Mouse (Mus musculus) MEL (cell line): Measurements from ENCODE around the gene Itih4. TPM values are rescaled to one million over a fixed set of nuclear protein-coding genes. Genes with fewer than 3 reads are reported as not detected.

ENCODE experiments used
- DNase-seq: peaks from one replicate; pipeline ENCODE4 v3.0.0; 2011; ENCODE audit warnings: low read depth, low spot score
- H3K27ac ChIP-seq: 2 replicates; pipeline ENCODE4 v1.5.1; 2012; ENCODE audit warnings: low read depth, mild to moderate bottlenecking, control low read depth, low read length, moderate library complexity; ENCODE audit not compliant: control insufficient read depth
- H3K27me3 ChIP-seq, 2 experiments: fragments of 150-350 bp in 1 of 2; sonication (generic) in 1 of 2; 2 replicates each; pipeline ENCODE4 v1.6.1; 2012; ENCODE audit warnings: low read length in 2 of 2, mild to moderate bottlenecking in 2 of 2, improper control_type of control experiment in 1 of 2, moderate library complexity in 1 of 2; ENCODE audit not compliant: insufficient read depth in 2 of 2, control insufficient read depth in 1 of 2
- H3K36me3 ChIP-seq, 2 experiments: 2 replicates each; pipeline ENCODE4 v1.6.1; 2012 to 2014; ENCODE audit warnings: low read length in 2 of 2, improper control_type of control experiment in 1 of 2, inconsistent platforms in 1 of 2, mild to moderate bottlenecking in 1 of 2; ENCODE audit not compliant: insufficient read depth in 2 of 2, control insufficient read depth in 1 of 2
- H3K4me1 ChIP-seq, 2 experiments: fragments of 150-350 bp in 1 of 2; sonication (generic) in 1 of 2; 2 replicates each; pipeline ENCODE4 v1.6.1; 2012; ENCODE audit warnings: low read length in 2 of 2, improper control_type of control experiment in 1 of 2, mild to moderate bottlenecking in 1 of 2; ENCODE audit not compliant: insufficient read depth in 2 of 2, control insufficient read depth in 1 of 2
- H3K4me3 ChIP-seq, 2 experiments: fragments of 150-350 bp in 1 of 2; sonication (generic) in 1 of 2; 2 replicates each; pipeline ENCODE4 v1.5.1; 2012; ENCODE audit warnings: low read depth in 2 of 2, low read length in 2 of 2, mild to moderate bottlenecking in 2 of 2, moderate library complexity in 2 of 2, control low read depth in 1 of 2, improper control_type of control experiment in 1 of 2; ENCODE audit not compliant: control insufficient read depth in 1 of 2, insufficient read depth in 1 of 2
- H3K79me2 ChIP-seq: 2 replicates; pipeline ENCODE4 v1.6.1; 2012; ENCODE audit warnings: mild to moderate bottlenecking, low read length, moderate library complexity; ENCODE audit not compliant: control insufficient read depth, poor library complexity, insufficient read depth
- H3K9ac ChIP-seq: 2 replicates; pipeline ENCODE4 v1.6.1; 2012; ENCODE audit warnings: low read depth, mild to moderate bottlenecking, control low read depth, low read length, moderate library complexity; ENCODE audit not compliant: control insufficient read depth, poor library complexity, severe bottlenecking
- H3K9me3 ChIP-seq: fragments of 150-350 bp; sonication (generic); replicated peaks from 2 replicates; pipeline ENCODE4 v1.6.1; 2012; ENCODE audit warnings: mild to moderate bottlenecking, low read length, improper control_type of control experiment, moderate library complexity; ENCODE audit not compliant: insufficient read depth
- BHLHE40 ChIP-seq: IDR thresholded peaks from 2 replicates; pipeline ENCODE4 v1.6.1; 2012; ENCODE audit warnings: low read depth, mild to moderate bottlenecking, inconsistent platforms, low read length, improper control_type of control experiment, borderline replicate concordance
- CHD1 ChIP-seq: IDR thresholded peaks from 2 replicates; pipeline ENCODE4 v1.6.1; 2012; ENCODE audit warnings: low read depth, mild to moderate bottlenecking, inconsistent platforms, low read length, improper control_type of control experiment
- CHD2 ChIP-seq: IDR thresholded peaks from 2 replicates; pipeline ENCODE4 v1.6.1; 2011; ENCODE audit warnings: low read length, improper control_type of control experiment
- CTCF ChIP-seq, 3 experiments: IDR thresholded peaks in 2 of 3; conservative IDR thresholded peaks in 1 of 3; 2 replicates each; pipeline ENCODE4 v1.5.1; 2011 to 2012; ENCODE audit warnings: low read length in 3 of 3, low read depth in 2 of 3, mild to moderate bottlenecking in 2 of 3, improper control_type of control experiment in 1 of 3, inconsistent platforms in 1 of 3, mixed read lengths in 1 of 3, moderate library complexity in 1 of 3; ENCODE audit not compliant: control insufficient read depth in 1 of 3, insufficient read depth in 1 of 3, poor library complexity in 1 of 3, severe bottlenecking in 1 of 3
- E2F4 ChIP-seq: IDR thresholded peaks from 2 replicates; pipeline ENCODE4 v1.6.1; 2011; ENCODE audit warnings: low read depth, low read length, improper control_type of control experiment, borderline replicate concordance
- ETS1 ChIP-seq: IDR thresholded peaks from 2 replicates; pipeline ENCODE4 v1.6.1; 2012; ENCODE audit warnings: low read depth, mild to moderate bottlenecking, inconsistent platforms, low read length, improper control_type of control experiment, moderate library complexity
- GABPA ChIP-seq: IDR thresholded peaks from 2 replicates; pipeline ENCODE4 v1.6.1; 2012; ENCODE audit warnings: low read depth, mild to moderate bottlenecking, inconsistent platforms, low read length, improper control_type of control experiment, moderate library complexity
- MAFK ChIP-seq: IDR thresholded peaks from 2 replicates; pipeline ENCODE4 v1.6.1; 2011; ENCODE audit warnings: low read depth, mild to moderate bottlenecking, low read length, improper control_type of control experiment, borderline replicate concordance
- MAX ChIP-seq: IDR thresholded peaks from 2 replicates; pipeline ENCODE4 v1.6.1; 2011; ENCODE audit warnings: low read length, improper control_type of control experiment
- MAZ ChIP-seq: IDR thresholded peaks from 2 replicates; pipeline ENCODE4 v1.6.1; 2012; ENCODE audit warnings: low read depth, mild to moderate bottlenecking, inconsistent platforms, low read length, improper control_type of control experiment
- MEF2A ChIP-seq: IDR thresholded peaks from 2 replicates; pipeline ENCODE4 v1.6.1; 2014; ENCODE audit warnings: low read depth, mild to moderate bottlenecking, inconsistent platforms, low read length, improper control_type of control experiment; ENCODE audit not compliant: poor library complexity, insufficient replicate concordance, severe bottlenecking; ENCODE audit errors: extremely low read depth
- MXI1 ChIP-seq: IDR thresholded peaks from 2 replicates; pipeline ENCODE4 v1.6.1; 2011; ENCODE audit warnings: mild to moderate bottlenecking, low read depth, low read length, improper control_type of control experiment
- MYC ChIP-seq: IDR thresholded peaks from 2 replicates; pipeline ENCODE4 v1.6.1; 2011; ENCODE audit warnings: low read depth, mild to moderate bottlenecking, low read length, improper control_type of control experiment, moderate library complexity
- NELFE ChIP-seq: IDR thresholded peaks from 2 replicates; pipeline ENCODE4 v1.6.1; 2011; ENCODE audit warnings: low read depth, low read length, improper control_type of control experiment
- RAD21 ChIP-seq: IDR thresholded peaks from 2 replicates; pipeline ENCODE4 v1.6.1; 2011; ENCODE audit warnings: mild to moderate bottlenecking, low read depth, low read length, improper control_type of control experiment
- SIN3A ChIP-seq: IDR thresholded peaks from 2 replicates; pipeline ENCODE4 v1.6.1; 2012; ENCODE audit warnings: low read length, improper control_type of control experiment, inconsistent platforms
- SMC3 ChIP-seq: IDR thresholded peaks from 2 replicates; pipeline ENCODE4 v1.6.1; 2011; ENCODE audit warnings: low read depth, low read length, improper control_type of control experiment
- TAL1 ChIP-seq: IDR thresholded peaks from 2 replicates; pipeline ENCODE4 v1.6.1; 2012; ENCODE audit warnings: mild to moderate bottlenecking, inconsistent platforms, low read length, moderate library complexity, mixed read lengths
- TBP ChIP-seq: IDR thresholded peaks from 2 replicates; pipeline ENCODE4 v1.8.0; 2011; ENCODE audit warnings: low read depth, low read length, improper control_type of control experiment
- TCF12 ChIP-seq: IDR thresholded peaks from 2 replicates; pipeline ENCODE4 v1.6.1; 2014; ENCODE audit warnings: low read depth, mild to moderate bottlenecking, inconsistent platforms, low read length, improper control_type of control experiment, moderate library complexity
- USF2 ChIP-seq, 2 experiments: IDR thresholded peaks; 2 replicates each; pipeline ENCODE4 v1.6.1; 2011 to 2012; ENCODE audit warnings: improper control_type of control experiment in 2 of 2, low read length in 2 of 2, borderline replicate concordance in 1 of 2, inconsistent platforms in 1 of 2, low read depth in 1 of 2, mild to moderate bottlenecking in 1 of 2; ENCODE audit not compliant: insufficient read depth in 1 of 2
- ZC3H11A ChIP-seq: IDR thresholded peaks from 2 replicates; pipeline ENCODE4 v1.6.1; 2012; ENCODE audit warnings: low read depth, mild to moderate bottlenecking, inconsistent platforms, low read length, improper control_type of control experiment
- ZKSCAN1 ChIP-seq: IDR thresholded peaks from 2 replicates; pipeline ENCODE4 v1.6.1; 2012; ENCODE audit warnings: low read depth, mild to moderate bottlenecking, inconsistent platforms, low read length, improper control_type of control experiment, moderate library complexity
- polyA plus RNA-seq, 2 experiments: library from polyadenylated mRNA; stranded (reverse) in 1 of 2; unstranded in 1 of 2; fragments of >175 nt in 1 of 2; fragments of >200 nt in 1 of 2; gene quantifications; 2 replicates each; pipeline versions ENCODE4 v1.2.1 to v1.2.4; 2012; ENCODE audit warnings: low replicate concordance in 2 of 2, low read depth in 1 of 2; ENCODE audit not compliant: insufficient read length in 2 of 2, insufficient read depth in 1 of 2, missing spikeins in 1 of 2
- total RNA-seq: library from RNA; depleted of rRNA; stranded (reverse); fragments of 300-350 nt; gene quantifications from 2 replicates; pipeline ENCODE4 v1.2.3, GENCODE M21; 2012

Gene Itih4
- total and polyA plus RNA-seq, 3 experiments: not detected

DNA sequence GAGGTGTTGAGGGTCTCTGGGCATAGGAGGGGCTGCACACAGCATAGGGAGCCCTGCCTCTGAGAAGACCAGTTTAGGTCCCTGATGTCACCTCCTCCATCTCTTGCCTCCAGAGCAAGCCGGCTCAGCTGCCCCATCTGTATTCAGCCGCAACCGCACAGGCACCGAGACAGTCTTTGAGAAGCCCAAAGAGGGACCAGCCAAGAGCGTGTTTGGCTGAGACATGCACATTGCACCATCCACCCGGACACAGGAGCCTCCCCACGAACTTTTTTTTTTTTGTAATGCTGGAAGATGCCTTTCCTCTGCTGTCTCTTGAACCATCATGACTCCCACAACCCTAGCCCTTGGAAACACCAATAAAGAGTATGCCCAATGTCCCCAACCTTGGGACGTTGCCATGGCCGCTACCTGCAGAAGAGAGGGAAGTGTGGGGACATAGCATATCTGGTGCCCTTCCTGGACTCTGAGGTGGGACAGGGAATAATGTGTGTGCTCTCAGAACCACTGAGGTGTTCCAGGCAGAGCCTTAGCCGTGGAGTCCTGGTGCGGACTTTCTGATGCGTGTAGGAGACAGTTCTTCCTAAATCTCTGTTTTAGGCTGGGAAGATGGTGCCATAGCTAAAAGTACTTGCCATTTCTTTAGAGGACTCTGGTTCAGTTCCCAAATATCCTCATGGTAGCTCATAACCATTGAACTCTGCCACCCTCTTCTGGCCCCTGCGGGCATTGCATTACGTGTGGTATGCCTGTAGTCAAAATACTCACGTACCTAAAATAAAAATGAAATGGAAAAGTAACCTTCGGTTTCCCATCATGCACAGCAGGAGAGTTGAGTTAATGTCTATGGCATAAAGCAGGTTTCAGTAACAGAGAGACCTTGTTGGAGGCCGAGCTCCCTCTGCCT is 5.2 kb upstream of the Itih4 start:
- H3K36me3 ChIP-seq: no peaks in the 10 kb centered on the region

DNA sequence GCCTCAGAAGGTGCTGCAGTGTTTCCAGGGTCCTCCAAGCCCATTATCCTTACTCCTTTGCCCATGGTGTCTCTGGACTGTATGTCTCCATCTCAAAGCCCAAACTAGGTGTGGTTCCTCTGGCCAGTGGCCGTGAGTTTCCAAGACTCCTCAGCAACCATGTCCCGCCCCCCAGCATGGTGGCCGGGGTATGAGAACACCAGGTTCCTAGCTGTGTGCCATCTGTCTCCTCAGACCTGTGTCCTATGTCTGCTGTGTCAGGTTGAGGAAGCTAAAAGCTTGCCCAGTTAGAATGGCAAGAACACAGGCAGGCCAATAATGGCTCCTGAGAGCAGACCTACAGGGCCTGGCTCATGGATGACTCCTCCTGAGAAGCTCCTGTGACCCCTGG is 4.6 kb upstream of the Itih4 start:
- no peaks in the 10 kb centered on the region for H3K36me3 ChIP-seq
- TF ChIP-seq USF2 (IDR thresholded peaks at IDR 0.05; ENCODE audit: borderline replicate concordance in 1 of 2, insufficient read depth in 1 of 2, low read depth in 1 of 2, low read length in 2 of 2): no peak
- peak in 1 of 3 experiments; percentile 23; a peak in 1 of 6 replicates for TF ChIP-seq CTCF (IDR thresholded peaks at IDR 0.05 in 2 of 3, conservative IDR thresholded peaks at IDR 0.05 in 1 of 3; ENCODE audit: control insufficient read depth in 1 of 3, insufficient read depth in 1 of 3, low read depth in 2 of 3, low read length in 3 of 3, poor library complexity in 1 of 3, severe bottlenecking in 1 of 3)
- no peak overlapping the region for H3K27ac ChIP-seq
- no peak overlapping the region for H3K9ac ChIP-seq
- no peak overlapping the region for H3K4me3 ChIP-seq
- no peaks in the 10 kb centered on the region for H3K79me2 ChIP-seq
- H3K9me3 ChIP-seq: no peaks in the 10 kb centered on the region
- no peak for DNase-seq
- H3K4me1 ChIP-seq: no peaks in the 10 kb centered on the region
- H3K27me3 ChIP-seq: no peaks in the 10 kb centered on the region

More for the DNA sequence above, 5.2 kb upstream of the Itih4 start:
- Histone ChIP-seq H3K4me3 (no peak overlapping the region), H3K79me2 (no peaks in the 10 kb centered on the region), H3K27me3 (no peaks in the 10 kb centered on the region), H3K4me1 (no peaks in the 10 kb centered on the region), H3K9me3 (no peaks in the 10 kb centered on the region), H3K9ac (no peak overlapping the region), H3K27ac (no peak overlapping the region)
- peak; percentile 75 for DNase-seq
- TF ChIP-seq CHD1 (no peak), ZC3H11A (peak; percentile 63; the same call in 1 of the 2 replicates), BHLHE40 (no peak), RAD21 (peak; percentile 86), CTCF (IDR thresholded peaks at IDR 0.05 in 2 of 3, conservative IDR thresholded peaks at IDR 0.05 in 1 of 3; ENCODE audit: control insufficient read depth in 1 of 3, insufficient read depth in 1 of 3, low read depth in 2 of 3, low read length in 3 of 3, poor library complexity in 1 of 3, severe bottlenecking in 1 of 3) (peak; percentile 74 to 84 (median 79)), SMC3 (peak; percentile 73), TBP (no peak), NELFE (no peak)

- Histone ChIP-seq H3K27me3 (no peaks in the 10 kb centered on the region), H3K9me3 (no peaks in the 10 kb centered on the region)
- no peak for DNase-seq
- TF ChIP-seq MXI1 (no peak), MAFK (no peak), CHD1 (no peak), E2F4 (no peak), MAX (no peak), NELFE (no peak), ZKSCAN1 (no peak), SIN3A (no peak), MAZ (no peak), GABPA (no peak), TAL1 (no peak), CHD2 (no peak), SMC3 (no peak), MYC (no peak), TBP (no peak), ZC3H11A (no peak), TCF12 (no peak), RAD21 (no peak), ETS1 (no peak), MEF2A (no peak)
- TF ChIP-seq, all 39 proteins: peak for 0
- H3K4me1 ChIP-seq: peaks cover 0 to 6% of the 10 kb centered on the region in 2 experiments; a peak in 1 of 4 replicates
- no peak overlapping the region for H3K9ac ChIP-seq
- no peaks in the 10 kb centered on the region for H3K79me2 ChIP-seq
- no peaks in the 10 kb centered on the region for H3K36me3 ChIP-seq
- H3K27ac ChIP-seq: no peak overlapping the region
- H3K4me3 ChIP-seq: no peak overlapping the region
These were observed 978 bp upstream of the Itih4 start for GRCm38 (mm10) chr14:30885298-30885697.
